Mouse (Mus musculus) fat pad, adult 2 months (tissue): ENCODE data around the gene Cbr2.

ENCODE experiments used
- DNase-seq: peaks from one replicate; pipeline ENCODE4 v3.0.0-alpha.2; 2011; ENCODE audit warnings: low read depth, low spot score; ENCODE audit errors: extremely low read depth

Gene Cbr2

GRCm38 (mm10) chr11:120682683-120683082 lies 49.2 kb downstream of the Cbr2 start:
- DNase-seq, result no peak

- no peak for DNase-seq
Observed at GRCm38 (mm10) chr11:120679909-120680308, 52.0 kb downstream of the Cbr2 start.
